Mouse (Mus musculus) limb, embryonic 14.5 days (tissue): ENCODE data around the gene Fut8. TPM values are rescaled to one million over a fixed set of nuclear protein-coding genes. Genes with fewer than 3 reads are reported as not detected.

Source experiments
- ATAC-seq: fragments of 200-750 bp; cut with Nextera tagmentation; 2 replicates; pipeline ENCODE4 v1.8.0; 2017; ENCODE audit warnings: low read depth, moderate number of reproducible peaks, moderate TSS enrichment; ENCODE audit not compliant: low FRiP score
- DNase-seq: peaks from one replicate; pipeline ENCODE4 v3.0.0-alpha.2; 2015; ENCODE audit warnings: low spot score
- H3K27ac ChIP-seq: fragments of 300-500 bp; sonication (generic); replicated peaks from 2 replicates; pipeline ENCODE4 v1.5.1; 2014; ENCODE audit warnings: low read depth, mild to moderate bottlenecking, low read length, moderate library complexity, mixed read lengths
- H3K27me3 ChIP-seq: fragments of 300-500 bp; sonication (generic); 2 replicates; pipeline ENCODE4 v1.6.1; 2014; ENCODE audit warnings: low read length, mixed read lengths; ENCODE audit not compliant: control insufficient read depth, insufficient read depth
- H3K36me3 ChIP-seq: fragments of 300-500 bp; sonication (generic); 2 replicates; pipeline ENCODE4 v1.6.1; 2014; ENCODE audit warnings: mild to moderate bottlenecking, low read length, moderate library complexity, mixed read lengths; ENCODE audit not compliant: control insufficient read depth, insufficient read depth
- H3K4me1 ChIP-seq: fragments of 300-500 bp; sonication (generic); 2 replicates; pipeline ENCODE4 v1.6.1; 2014; ENCODE audit warnings: antibody characterized with exemption, low read length, mixed read lengths; ENCODE audit not compliant: control insufficient read depth, insufficient read depth
- H3K4me2 ChIP-seq: fragments of 300-500 bp; sonication (generic); replicated peaks from 2 replicates; pipeline ENCODE4 v1.6.1; 2014; ENCODE audit warnings: low read depth, mild to moderate bottlenecking, low read length, moderate library complexity; ENCODE audit not compliant: severe bottlenecking
- H3K4me3 ChIP-seq: fragments of 300-500 bp; sonication (generic); replicated peaks from 2 replicates; pipeline ENCODE4 v1.5.1; 2014; ENCODE audit warnings: low read length
- H3K9ac ChIP-seq: fragments of 300-500 bp; sonication (generic); 2 replicates; pipeline ENCODE4 v1.6.1; 2014; ENCODE audit warnings: mild to moderate bottlenecking, low read depth, low read length, moderate library complexity; ENCODE audit not compliant: severe bottlenecking
- H3K9me3 ChIP-seq: fragments of 300-500 bp; sonication (generic); 2 replicates; pipeline ENCODE4 v1.6.1; 2016; ENCODE audit warnings: low read length; ENCODE audit not compliant: control insufficient read depth
- POLR2A ChIP-seq: fragments of 200-500 bp; IDR thresholded peaks from 2 replicates; pipeline ENCODE4 v1.8.0; 2012; ENCODE audit warnings: inconsistent platforms, mild to moderate bottlenecking, moderate library complexity, borderline replicate concordance; ENCODE audit not compliant: insufficient read depth, insufficient read length; ENCODE audit errors: extremely low read depth
- WGBS: fragments of 180-500 bp; shearing (Covaris S2); extraction: QIAGEN DNeasy Blood & Tissue Kit; methylation state at CpG from one replicate; pipeline ENCODE4 v1.1.7; 2014; 5-methylcytosine and 5-hydroxymethylcytosine counted together
- polyA plus RNA-seq, 2 experiments: library from polyadenylated mRNA; depleted of rRNA in 1 of 2; stranded (reverse) in 1 of 2; unstranded in 1 of 2; fragments of >200 nt; fragmentation: Nextera tagmentation in 1 of 2; extraction: Ambion mirVana in 1 of 2; gene quantifications; 2 replicates each; pipeline versions ENCODE4 v1.2.1 to v1.2.3; 2012 to 2014

Fut8 gene
- polyA plus RNA-seq, 2 experiments: 14.0 to 27.8 TPM

DNA sequence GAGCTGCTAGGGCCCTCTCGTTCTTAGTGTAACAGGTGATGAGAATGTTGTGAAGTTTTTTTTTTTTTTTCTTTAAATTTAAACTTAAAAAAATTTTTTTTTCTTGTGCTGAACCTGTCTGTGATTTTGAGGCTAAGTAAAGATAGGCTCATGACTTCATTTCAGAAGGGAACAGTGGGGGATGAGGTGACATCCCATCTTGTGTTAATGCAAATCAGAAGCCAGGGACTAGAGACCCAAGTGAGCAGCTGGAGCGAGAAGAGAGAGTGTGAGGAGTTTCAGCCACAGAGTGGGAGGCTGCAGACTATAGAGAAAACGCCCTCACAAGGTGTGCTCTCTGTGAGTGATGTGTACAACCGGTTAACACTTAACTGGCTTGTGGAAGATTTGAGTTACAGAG lies 2.0 kb upstream of the Fut8 start:
- WGBS: 49% methylated on average over 4 of the region's 4 CpGs
- H3K36me3 ChIP-seq: no peaks in the 10 kb centered on the region

DNA sequence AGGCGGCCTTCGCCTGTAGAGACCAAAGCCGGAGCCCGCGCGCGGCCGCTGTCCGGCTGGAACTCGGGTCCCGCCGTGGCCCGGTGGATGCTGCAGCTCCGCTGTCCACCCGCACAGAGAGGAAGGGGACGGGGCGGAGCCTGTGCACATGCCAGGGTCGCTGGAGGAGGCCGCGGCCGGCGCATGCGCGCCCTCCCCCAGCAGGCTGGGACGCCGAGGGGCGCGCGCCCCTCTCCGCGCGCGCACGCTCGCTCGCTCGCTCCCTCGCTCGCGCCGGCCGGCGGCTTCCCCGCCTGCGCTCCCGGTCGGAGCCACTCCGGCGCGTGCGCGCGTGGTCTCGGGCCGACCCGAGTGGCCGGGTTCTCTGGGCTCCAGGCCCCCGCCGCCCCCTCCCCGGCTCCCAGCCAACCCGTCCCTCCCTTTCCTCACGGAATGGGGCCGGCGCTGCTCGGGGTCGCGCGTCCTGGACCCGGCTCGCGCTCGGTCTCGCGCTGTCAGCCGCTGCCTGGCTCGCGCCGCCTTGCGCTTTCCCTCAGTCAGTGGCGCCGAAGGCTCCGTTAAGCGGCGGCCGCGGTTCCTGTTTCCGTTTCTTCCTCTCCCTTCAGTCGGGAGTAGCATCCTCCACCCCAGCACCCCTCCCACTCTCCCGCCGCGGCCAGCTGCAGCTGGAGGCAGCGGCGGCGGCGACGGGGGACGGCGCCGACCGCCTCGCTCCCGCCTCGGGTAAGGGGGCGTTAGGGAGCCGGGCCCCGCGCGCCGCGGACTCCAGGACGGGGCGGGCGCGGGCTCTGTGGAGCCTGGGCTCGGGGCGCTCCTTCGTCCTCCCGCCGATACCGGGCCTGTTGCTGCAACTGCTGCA lies 835 bp downstream of the Fut8 start:
- DNase-seq (peak; percentile 93), ATAC-seq (peak; percentile 95)
- H3K36me3 ChIP-seq: no peaks in the 10 kb centered on the region
- peak; percentile 81; the same call in 1 of the 2 replicates for TF ChIP-seq POLR2A
- peaks cover 5% of the 10 kb centered on the region for H3K4me1 ChIP-seq
- under 1% methylated on average over 56 of the region's 120 CpGs for WGBS
- peak overlapping the region; percentile 88 for H3K9ac ChIP-seq
- H3K9me3 ChIP-seq: no peaks in the 10 kb centered on the region
- H3K27me3 ChIP-seq: no peaks in the 10 kb centered on the region
- peak overlapping the region; percentile 91 for H3K27ac ChIP-seq
- peak overlapping the region; percentile 76 for H3K4me2 ChIP-seq
- peak overlapping the region; percentile 86 for H3K4me3 ChIP-seq

More for the DNA sequence above, 2.0 kb upstream of the Fut8 start:
- H3K4me3 ChIP-seq: no peak overlapping the region
- H3K9me3 ChIP-seq: no peaks in the 10 kb centered on the region
- no peak for DNase-seq
- H3K27me3 ChIP-seq: no peaks in the 10 kb centered on the region
- ATAC-seq: no peak
- peaks cover 5% of the 10 kb centered on the region for H3K4me1 ChIP-seq
- H3K9ac ChIP-seq: no peak overlapping the region
- H3K4me2 ChIP-seq: no peak overlapping the region
- TF ChIP-seq POLR2A: no peak
- no peak overlapping the region for H3K27ac ChIP-seq

DNA sequence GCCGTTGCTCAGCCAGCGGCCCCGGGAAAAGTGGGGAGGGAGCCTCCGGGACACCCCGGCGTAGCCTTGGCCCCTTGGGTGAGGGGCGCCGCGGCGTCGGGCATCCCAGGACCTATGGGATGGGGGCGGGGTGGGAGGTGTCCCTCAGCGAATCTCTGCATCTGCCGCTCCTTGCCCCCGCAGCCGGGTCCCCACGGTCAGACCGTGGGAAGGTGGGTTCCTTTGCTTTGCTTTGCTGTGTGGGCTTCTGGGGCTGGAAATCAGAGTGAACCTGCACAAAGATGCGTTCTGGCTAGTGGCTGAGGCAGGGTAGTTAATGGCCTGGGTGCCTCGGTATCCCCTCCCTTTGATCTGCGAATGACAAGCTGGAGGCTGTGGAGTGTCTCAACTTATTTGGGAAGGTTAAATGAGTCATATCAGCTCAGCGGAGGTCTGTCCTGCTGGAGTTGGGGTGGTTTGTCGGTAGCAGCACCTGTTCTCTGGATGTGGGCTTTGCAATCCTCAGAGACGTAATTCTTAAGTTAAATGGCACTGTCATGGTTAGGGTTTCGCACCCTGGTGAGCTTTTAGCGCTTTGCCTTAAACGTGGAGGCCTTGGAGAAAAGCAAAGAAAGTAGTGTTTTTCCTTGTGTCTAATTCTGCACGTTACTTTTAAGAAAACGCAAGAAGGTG lies 1.6 kb downstream of the Fut8 start:
- no peak for TF ChIP-seq POLR2A
- ATAC-seq (no peak), DNase-seq (peak; percentile 5)
- Histone ChIP-seq H3K27me3 (no peaks in the 10 kb centered on the region), H3K4me1 (peaks cover 5% of the 10 kb centered on the region), H3K27ac (peak overlapping the region; percentile 91; the same call in 1 of the 2 replicates), H3K9me3 (no peaks in the 10 kb centered on the region), H3K36me3 (no peaks in the 10 kb centered on the region), H3K4me2 (peak overlapping the region; percentile 76), H3K9ac (peak overlapping the region; percentile 88), H3K4me3 (peak overlapping the region; percentile 86)
- under 1% methylated on average over 29 of the region's 29 CpGs for WGBS

DNA sequence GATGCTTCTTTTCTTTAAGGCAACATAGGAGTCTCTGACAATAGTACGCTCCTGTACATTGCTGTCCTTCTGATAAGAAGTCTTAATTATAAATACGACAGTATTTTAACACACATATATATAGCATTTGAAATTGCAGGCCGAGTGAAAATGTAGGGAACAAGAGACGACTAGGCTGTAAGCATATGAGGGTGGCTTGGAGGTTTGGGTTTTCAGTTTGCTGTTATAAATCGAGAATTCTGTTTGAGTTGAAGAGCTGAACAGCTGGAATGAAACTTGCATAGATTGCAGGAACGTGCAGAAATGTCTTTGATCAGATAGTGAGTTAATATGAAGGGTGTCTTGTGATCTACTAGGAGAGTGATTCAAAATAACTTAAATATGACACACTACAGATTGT lies 2.4 kb downstream of the Fut8 start:
- no peaks in the 10 kb centered on the region for H3K9me3 ChIP-seq
- ATAC-seq (no peak), DNase-seq (no peak)
- H3K27ac ChIP-seq: no peak overlapping the region
- no peak overlapping the region for H3K4me2 ChIP-seq
- no peaks in the 10 kb centered on the region for H3K36me3 ChIP-seq
- WGBS: 43% methylated on average over 6 of the region's 6 CpGs
- no peak overlapping the region for H3K4me3 ChIP-seq
- H3K4me1 ChIP-seq: peaks cover 5% of the 10 kb centered on the region
- TF ChIP-seq POLR2A: no peak
- no peak overlapping the region for H3K9ac ChIP-seq
- no peaks in the 10 kb centered on the region for H3K27me3 ChIP-seq

DNA sequence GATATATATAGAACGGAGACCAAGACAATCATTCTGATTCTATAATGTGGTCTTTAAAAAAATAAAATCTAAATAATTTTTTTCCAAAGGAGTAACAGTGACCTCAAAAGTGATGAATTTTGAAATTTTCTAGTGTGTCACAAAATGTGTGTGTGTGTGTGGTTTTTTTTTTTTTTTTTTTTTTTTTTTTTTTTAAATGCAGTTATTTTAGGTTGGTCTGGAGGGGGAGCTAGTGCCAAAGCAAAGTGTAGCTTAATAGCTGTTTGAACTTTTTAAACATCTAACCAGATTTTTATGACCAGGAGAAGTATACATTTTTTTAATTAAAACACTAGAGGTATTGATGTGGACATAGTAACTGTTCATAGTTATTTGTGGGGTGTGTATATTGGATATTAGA lies 2.9 kb downstream of the Fut8 start:
- H3K9ac ChIP-seq: no peak overlapping the region
- WGBS: 67% methylated on average over 1 of the region's 1 CpGs
- TF ChIP-seq POLR2A: no peak
- DNase-seq: peak; percentile 61
- H3K4me3 ChIP-seq: no peak overlapping the region
- no peaks in the 10 kb centered on the region for H3K36me3 ChIP-seq
- no peaks in the 10 kb centered on the region for H3K27me3 ChIP-seq
- ATAC-seq: no peak
- H3K4me2 ChIP-seq: no peak overlapping the region
- no peaks in the 10 kb centered on the region for H3K9me3 ChIP-seq
- no peak overlapping the region for H3K27ac ChIP-seq
- H3K4me1 ChIP-seq: peaks cover 5% of the 10 kb centered on the region
